Mouse (Mus musculus) megakaryocyte, adult 5-6 weeks (primary cell): Measurements from ENCODE around the gene Nhsl1. TPM values are rescaled to one million over a fixed set of nuclear protein-coding genes. Genes with fewer than 3 reads are reported as not detected.
A peak's percentile ranks its signal among the peaks of the same experiment; 100 is the strongest.

Experiments used
- ATAC-seq: 2 replicates; pipeline ENCODE4 v1.8.0; 2016; ENCODE audit warnings: mild to moderate bottlenecking, inconsistent platforms; ENCODE audit not compliant: poor library complexity, severe bottlenecking
- total RNA-seq, 2 experiments: library from RNA; stranded (forward) in 1 of 2; stranded (reverse) in 1 of 2; fragments of 153-499, 151-499 nt in 1 of 2; fragments of 221-1000, 200-1000 nt in 1 of 2; gene quantifications; 2 replicates each; pipeline versions ENCODE4 v1.2.3 to v1.2.4; 2015 to 2017

Nhsl1 gene
- total RNA-seq (2015) (0.27 and 1.1 TPM in 2 replicates), total RNA-seq (2017) (0.04 and 0.20 TPM in 2 replicates)

GRCm38 (mm10) chr10:18318916-18319481 lies at the start of gene Nhsl1:
Nhsl1 (plus strand) TSS chr10:18318985.
- ATAC-seq: peak; percentile 68; the same call in 1 of the 2 replicates

GRCm38 (mm10) chr10:18276090-18276734 lies 42.6 kb upstream of the Nhsl1 start:
- no peak for ATAC-seq

GRCm38 (mm10) chr10:18283991-18284390 lies 34.8 kb upstream of the Nhsl1 start:
- no peak for ATAC-seq

GRCm38 (mm10) chr10:18289512-18289911 lies 29.3 kb upstream of the Nhsl1 start:
- ATAC-seq: no peak

GRCm38 (mm10) chr10:18305106-18305505 lies 13.7 kb upstream of the Nhsl1 start:
- ATAC-seq: no peak

GRCm38 (mm10) chr10:18315071-18315470 lies 3.7 kb upstream of the Nhsl1 start:
- no peak for ATAC-seq

GRCm38 (mm10) chr10:18317521-18317920 lies 1.3 kb upstream of the Nhsl1 start:
- no peak for ATAC-seq

- ATAC-seq: peak; percentile 60
Observed at GRCm38 (mm10) chr10:18317961-18318915, 547 bp upstream of the Nhsl1 start.

- ATAC-seq: no peak
Observed at GRCm38 (mm10) chr10:18319691-18320090, 906 bp downstream of the Nhsl1 start.

GRCm38 (mm10) chr10:18321861-18322260 lies 3.1 kb downstream of the Nhsl1 start:
- ATAC-seq: no peak

GRCm38 (mm10) chr10:18323701-18324100 lies 4.9 kb downstream of the Nhsl1 start:
- ATAC-seq: no peak

- no peak for ATAC-seq
Observed at GRCm38 (mm10) chr10:18328331-18328908, 9.6 kb downstream of the Nhsl1 start.

- ATAC-seq: no peak; the same call in 1 of the 2 replicates
Observed at GRCm38 (mm10) chr10:18329096-18330038, 10.6 kb downstream of the Nhsl1 start.

- no peak for ATAC-seq
Observed at GRCm38 (mm10) chr10:18330445-18330844, 11.7 kb downstream of the Nhsl1 start.

- no peak for ATAC-seq
Observed at GRCm38 (mm10) chr10:18333575-18333974, 14.8 kb downstream of the Nhsl1 start.

- no peak for ATAC-seq
Observed at GRCm38 (mm10) chr10:18334176-18334575, 15.4 kb downstream of the Nhsl1 start.

- no peak for ATAC-seq
Observed at GRCm38 (mm10) chr10:18334734-18335133, 15.9 kb downstream of the Nhsl1 start.

GRCm38 (mm10) chr10:18337725-18338124 lies 18.9 kb downstream of the Nhsl1 start:
- no peak for ATAC-seq

- ATAC-seq: no peak
Observed at GRCm38 (mm10) chr10:18339386-18339785, 20.6 kb downstream of the Nhsl1 start.

GRCm38 (mm10) chr10:18340930-18341329 lies 22.1 kb downstream of the Nhsl1 start:
- ATAC-seq: no peak
